Mouse (Mus musculus) megakaryocyte-erythroid progenitor cell, adult 5-6 weeks (primary cell): ENCODE data around the gene Msrb1. TPM values are rescaled to one million over a fixed set of nuclear protein-coding genes. Genes with fewer than 3 reads are reported as not detected.

Source experiments
- ATAC-seq: replicated peaks from 2 replicates; pipeline ENCODE4 v1.8.0; 2016; ENCODE audit warnings: mild to moderate bottlenecking, inconsistent platforms; ENCODE audit not compliant: severe bottlenecking, poor library complexity, low FRiP score, low TSS enrichment
- total RNA-seq, 2 experiments: library from RNA; stranded (forward) in 1 of 2; stranded (reverse) in 1 of 2; fragments of 200-1000, 215-1000 nt in 1 of 2; fragments of >200 nt in 1 of 2; fragmentation: Nextera tagmentation in 1 of 2; gene quantifications; 2 replicates each; pipeline ENCODE4 v1.2.3; 2014 to 2017

Msrb1 gene
- total RNA-seq, 2 experiments from 2014 or later, result 42.8 to 54.0 TPM

DNA sequence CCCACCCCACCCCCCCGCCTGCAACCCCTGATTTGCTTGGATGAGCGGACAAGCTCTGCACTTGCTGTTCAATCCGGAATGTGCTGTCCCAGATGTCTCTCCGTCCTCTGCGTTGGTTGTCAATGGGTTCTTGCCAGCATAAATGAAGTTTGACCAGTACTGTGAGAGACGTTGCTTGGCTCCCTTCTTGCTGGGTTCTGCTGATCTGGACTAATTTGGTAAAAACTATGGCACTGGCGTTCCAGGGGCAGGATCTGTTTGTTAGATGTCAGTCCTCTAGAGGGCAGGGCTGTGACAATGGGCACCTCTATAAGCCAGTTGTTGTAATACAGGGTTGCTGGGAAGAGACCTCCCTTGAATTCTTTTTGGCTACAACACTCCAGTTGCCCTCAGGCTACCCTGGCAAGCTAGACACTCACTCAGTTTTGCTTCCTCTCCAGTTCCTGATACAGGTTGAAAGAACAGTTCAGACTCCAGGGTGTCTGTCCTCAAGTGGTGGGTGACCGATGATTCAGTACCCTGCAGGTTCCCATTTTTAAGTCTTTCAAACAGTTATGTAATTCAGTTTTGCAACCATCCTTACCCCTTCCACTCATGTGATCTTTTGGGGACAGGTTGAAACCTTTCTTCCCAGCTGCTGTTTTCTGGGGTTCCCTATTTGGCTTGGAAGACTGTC is 831 bp downstream of the Msrb1 start:
- ATAC-seq, result peak; percentile 22; the same call in 1 of the 2 replicates

GRCm38 (mm10) chr17:24738238-24738637 is 1.8 kb downstream of the Msrb1 start:
- no peak for ATAC-seq

DNA sequence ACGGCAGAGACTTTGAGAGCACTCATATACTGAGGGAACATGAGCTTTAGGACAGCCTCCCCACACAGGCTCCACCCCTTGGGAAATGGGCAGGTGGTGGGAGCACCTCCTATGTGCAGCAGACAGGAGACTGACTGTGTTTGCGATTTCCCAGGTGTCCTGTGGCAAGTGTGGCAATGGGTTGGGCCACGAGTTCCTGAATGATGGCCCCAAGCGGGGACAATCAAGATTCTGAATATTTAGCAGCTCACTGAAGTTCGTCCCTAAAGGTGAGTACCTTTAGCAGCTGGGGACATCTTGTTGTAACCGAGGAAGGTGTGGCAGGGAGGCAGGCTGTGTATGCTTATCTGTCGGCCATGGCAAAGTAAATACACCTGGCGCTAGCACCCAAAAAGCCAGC is 3.5 kb downstream of the Msrb1 start:
- ATAC-seq, result no peak

- no peak for ATAC-seq
Observed at GRCm38 (mm10) chr17:24742307-24742706, 5.9 kb downstream of the Msrb1 start.

DNA sequence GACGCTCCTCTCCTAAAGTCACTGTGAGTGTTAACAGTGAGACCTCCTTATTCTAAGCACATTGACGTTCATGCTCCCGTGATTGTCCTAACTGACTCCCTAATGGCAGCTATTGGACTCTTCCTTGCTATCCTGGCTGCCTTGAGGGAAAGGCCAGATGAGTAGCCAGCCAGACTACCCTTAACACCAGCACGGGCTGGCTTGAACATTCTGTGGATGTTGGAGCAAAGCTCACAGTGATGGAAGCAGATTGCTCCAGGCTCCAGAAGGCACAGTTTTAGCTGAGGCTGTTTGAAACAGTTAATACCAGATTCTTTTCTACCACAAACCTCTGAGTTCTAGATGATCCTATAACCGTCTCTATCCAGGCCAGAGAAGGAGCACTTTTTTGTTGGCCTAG is 7.5 kb downstream of the Msrb1 start:
- ATAC-seq, result no peak

DNA sequence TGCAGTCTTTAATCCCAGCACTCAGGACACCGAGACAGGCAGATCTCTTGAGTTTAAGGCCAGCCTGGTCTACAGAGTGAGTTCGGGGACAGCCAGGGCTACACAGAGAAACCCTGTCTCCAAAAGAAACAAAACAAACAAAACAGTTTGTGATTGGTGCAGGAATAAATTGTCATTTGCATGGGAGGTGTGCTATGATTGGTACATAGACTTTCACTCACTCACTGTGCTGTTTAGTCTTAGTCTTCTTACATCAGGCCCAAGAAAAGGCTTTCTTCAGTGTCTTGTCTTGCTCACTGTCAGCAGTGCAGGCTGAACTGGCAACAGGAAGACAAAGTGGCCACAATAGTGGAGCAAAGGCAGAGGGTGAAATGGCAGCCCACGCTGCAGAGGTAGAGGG is 7.9 kb downstream of the Msrb1 start:
- ATAC-seq, result no peak

- ATAC-seq, result peak; percentile 90
Observed at GRCm38 (mm10) chr17:24745526-24746497, 9.4 kb downstream of the Msrb1 start.

GRCm38 (mm10) chr17:24746986-24747385 is 10.5 kb downstream of the Msrb1 start:
- no peak for ATAC-seq

DNA sequence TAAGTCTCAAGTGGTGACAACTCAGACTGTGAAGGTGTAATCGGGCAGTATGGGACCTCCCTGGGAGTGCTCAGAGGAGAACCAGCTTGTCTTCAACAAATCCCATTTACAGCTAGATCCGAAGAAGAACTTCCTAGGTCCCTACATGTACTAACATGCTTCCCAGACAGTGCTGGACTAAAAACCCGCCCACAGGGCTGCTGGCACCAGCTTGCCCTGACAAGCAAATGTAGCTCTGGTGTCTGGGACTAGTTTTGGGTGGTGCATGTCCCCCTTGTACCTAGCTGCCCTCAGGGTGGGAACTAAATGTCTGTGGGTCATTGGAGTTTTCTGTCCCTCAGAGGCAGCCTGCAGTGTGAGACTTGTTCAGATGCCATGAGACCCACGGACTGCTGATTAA is 15.1 kb downstream of the Msrb1 start:
- ATAC-seq, result no peak

DNA sequence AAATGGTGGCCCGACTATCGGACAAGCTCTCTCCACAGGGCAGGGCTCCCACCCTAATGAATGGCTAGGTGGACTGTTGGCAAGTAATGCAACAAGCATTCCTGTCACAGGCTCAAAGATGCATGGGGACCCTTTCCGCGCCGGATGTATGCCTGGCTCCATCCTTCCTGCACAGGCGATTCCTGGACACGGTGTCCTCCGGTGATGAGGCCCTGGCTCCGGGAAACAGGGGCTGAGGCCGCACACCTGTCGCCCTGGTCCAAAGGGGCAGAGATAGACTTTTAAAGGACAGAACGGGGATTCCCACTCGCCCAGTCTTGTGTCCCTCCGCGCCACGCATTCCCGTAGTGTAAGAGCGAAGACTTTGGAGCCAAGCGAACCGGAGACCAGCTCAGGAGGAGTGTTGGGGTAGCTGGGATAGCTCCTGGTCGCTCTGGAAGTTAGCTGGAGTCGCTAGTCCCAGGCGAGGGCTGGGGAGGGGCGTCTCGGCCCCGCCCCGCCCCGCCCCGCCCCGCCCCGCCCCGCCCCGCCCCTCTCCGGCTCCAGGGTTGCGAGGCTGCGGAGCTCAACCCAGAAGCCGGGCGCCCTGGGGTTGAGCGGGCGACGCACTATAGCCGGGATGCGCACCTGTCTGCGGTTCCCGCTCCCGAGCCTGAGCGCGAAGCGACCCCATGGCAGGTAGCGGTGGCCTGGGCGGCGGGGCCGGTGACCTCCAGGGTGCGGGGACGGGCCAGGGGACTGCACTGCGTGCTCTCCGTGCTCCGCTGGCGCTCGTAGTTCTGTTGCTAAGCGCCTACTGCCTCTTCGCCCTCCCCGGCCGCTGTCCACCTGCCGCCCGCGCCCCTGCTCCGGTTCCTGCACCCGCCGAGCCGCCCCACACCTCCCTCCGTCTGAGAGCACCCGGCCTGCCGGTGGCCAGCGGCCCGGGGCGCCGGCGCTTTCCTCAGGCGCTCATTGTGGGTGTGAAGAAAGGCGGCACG is 16.3 kb downstream of the Msrb1 start, which contains the start of gene Hs3st6:
Hs3st6 (plus strand) TSS at position 574 of the 980 bp plus-strand sequence.
- ATAC-seq, result no peak

- ATAC-seq, result no peak
Observed at GRCm38 (mm10) chr17:24757394-24757793, 21.0 kb downstream of the Msrb1 start.

DNA sequence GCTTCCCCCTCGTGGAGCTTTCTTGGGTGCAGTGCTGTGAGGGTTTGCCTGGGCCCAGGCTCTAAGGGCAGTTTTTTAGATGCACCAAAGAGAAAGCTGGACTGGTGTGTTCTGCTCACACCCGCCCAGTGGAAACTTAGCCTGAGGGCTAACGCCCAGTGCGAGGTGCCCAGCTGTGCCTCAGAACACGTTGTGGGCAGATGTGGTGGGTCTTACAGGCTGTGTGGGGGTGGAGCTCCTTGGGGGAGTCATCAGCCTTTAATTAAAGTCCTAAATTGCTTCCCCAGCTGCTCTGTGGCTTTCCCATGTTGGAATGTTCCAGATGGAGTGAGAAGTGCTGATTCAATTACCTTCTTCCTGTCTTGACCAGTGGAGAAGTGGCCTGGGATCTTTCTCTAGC is 24.7 kb downstream of the Msrb1 start:
- ATAC-seq, result no peak

- ATAC-seq, result no peak
Observed at GRCm38 (mm10) chr17:24765016-24765905, 28.8 kb downstream of the Msrb1 start.

DNA sequence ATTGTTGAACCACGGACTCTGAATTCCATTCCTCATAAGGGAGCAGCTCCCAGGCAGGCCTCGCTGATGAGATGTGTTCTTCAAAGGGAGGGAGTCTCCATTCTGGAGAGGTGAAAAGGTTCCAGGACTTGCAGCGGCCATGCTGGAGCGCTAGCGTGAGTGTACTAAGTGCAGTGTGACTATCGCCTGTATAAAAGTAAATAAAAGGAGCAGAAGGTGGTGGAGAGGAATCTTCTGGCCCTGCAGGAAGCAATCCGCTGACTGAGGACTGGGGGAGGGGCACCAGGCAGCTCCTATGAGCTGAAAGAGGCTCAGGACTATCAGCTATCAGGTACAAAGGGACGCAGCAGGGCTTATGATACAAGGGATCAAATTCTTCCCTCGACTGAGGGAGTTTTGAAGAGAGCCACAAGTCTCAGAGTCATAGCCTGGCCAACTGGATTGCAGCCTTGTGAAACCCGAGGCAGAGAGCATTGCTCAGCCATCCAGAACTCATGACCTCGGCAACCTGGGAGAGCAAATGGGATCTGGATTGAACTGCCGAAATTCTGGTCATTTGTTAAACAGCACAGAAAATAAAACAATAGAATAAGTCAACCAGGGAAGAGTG is 29.9 kb downstream of the Msrb1 start:
- ATAC-seq, result no peak

- no peak for ATAC-seq
Observed at GRCm38 (mm10) chr17:24769146-24769545, 32.7 kb downstream of the Msrb1 start.

GRCm38 (mm10) chr17:24773241-24773640 is 36.8 kb downstream of the Msrb1 start:
- no peak for ATAC-seq

DNA sequence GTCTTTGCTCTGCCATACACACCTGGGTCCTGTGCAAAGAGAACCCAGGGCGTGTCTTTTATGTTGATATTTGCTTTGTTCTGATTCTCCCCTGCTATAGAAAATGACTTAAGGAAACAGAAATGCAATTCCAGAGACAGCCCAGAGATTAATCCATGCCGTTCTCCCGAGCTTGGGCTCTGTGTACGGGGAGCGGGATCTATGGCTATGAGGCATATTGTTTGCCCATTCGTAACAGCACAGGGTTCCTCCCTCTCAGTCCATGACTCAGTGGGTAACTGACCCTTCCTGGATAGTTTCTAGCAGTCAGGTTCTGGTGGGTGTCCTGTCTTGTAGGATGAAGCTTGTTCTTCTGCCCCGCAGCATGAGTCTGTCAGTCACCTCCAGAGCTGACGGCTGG is 38.7 kb downstream of the Msrb1 start:
- ATAC-seq, result no peak

DNA sequence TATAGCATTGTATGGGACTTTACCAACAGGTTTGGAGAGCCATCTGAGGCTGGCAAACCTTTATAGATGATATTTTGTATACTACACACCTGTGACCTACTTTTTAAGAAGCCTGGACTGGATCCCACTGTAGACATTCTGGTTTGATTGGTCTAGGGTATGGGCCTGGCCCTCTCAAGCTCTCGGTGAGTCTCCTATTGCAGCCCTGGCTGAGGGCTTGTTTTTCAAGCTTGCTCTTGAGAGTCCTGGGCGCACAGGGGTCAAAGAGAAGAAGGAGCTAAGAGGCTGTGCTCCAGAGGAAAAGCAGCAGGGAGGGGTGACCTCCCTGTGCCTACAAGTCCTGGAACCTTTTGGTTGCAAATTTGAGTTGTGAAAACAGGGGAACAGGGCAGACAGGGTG is 40.6 kb downstream of the Msrb1 start:
- ATAC-seq, result no peak
